Mouse (Mus musculus) c-Kit-negative CD71-positive TER-119-positive erythroid progenitor cells, embryonic 14.5 days (primary cell): ENCODE results near the gene Pcgf6.
"Not testable (repeated sequence)": the region's sequence is repeated elsewhere in the genome, so short reads cannot be mapped to it uniquely, and the experiment has no call there.

Experiments
- DNase-seq: peaks from one replicate; pipeline ENCODE4 v3.0.0-alpha.2; 2013; ENCODE audit warnings: low read depth, low spot score

Pcgf6 gene

GRCm38 (mm10) chr19:47026513-47026912 lies 24.2 kb downstream of the Pcgf6 start:
- DNase-seq = no peak

- DNase-seq = no peak
These were observed 25.8 kb downstream of the Pcgf6 start for GRCm38 (mm10) chr19:47024954-47025353.

GRCm38 (mm10) chr19:47023546-47023945 lies 27.2 kb downstream of the Pcgf6 start:
- DNase-seq = no peak

- DNase-seq = no peak
These were observed 28.0 kb downstream of the Pcgf6 start for GRCm38 (mm10) chr19:47022709-47023108.

DNA sequence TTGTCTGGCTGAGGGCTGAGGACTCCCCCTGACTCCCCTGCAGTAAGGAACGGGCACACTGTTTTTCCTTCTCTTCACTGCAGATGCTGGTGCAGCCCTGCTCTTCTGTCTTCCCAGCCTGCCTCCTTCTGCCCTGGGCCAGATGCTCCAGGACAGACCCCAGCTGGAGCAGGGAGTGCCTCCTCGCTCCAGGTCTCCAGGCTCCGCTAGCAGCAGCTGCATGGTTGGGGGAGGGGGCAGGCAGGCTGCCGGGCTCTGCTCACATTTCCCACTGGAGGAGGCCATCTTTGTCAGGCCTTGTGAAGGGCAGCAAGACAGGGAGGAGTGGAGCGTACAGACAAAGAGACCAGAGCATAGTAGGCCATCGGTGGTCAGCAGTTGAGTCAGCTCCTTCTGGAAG lies 31.4 kb downstream of the Pcgf6 start:
- no peak for DNase-seq

DNA sequence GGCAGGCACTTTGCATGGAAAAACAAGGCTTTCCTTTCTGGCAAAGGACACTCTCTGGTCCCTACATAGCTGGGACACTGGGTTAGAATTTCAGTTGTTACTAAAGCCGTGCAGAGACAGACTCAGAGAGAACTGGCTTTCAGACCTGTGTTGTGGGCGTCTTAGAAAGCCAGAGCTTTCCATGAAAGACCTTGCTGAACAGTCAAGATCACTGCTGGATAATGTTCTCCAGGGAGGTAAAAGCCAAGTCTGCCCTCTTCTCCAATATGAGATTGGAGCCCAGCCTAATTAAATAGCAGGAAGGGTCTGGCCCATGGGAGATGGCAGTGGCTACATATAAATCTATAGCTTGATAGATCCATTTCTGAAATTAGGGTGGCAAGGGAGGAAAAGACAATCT lies 32.4 kb downstream of the Pcgf6 start:
- no peak for DNase-seq

DNA sequence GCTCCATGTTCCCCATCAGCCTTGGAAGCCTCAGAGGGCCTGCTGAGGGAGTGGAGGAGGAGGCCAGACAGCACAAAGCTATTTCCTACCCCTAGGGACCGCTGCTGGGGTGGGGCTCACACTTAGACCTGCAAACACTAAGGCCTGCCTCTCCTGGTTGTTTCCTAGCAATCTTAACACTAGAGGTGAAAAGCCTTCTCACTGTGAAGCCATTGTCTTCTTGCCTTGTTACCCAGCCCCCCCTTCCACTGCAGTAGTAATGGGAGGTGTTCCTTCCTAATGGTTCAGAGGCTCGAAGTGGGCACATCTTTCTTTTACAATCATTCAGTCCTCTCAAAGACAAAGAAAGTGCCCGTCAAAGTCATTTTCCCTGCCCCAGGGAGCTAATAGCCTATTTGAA lies 32.9 kb downstream of the Pcgf6 start:
- no peak for DNase-seq

GRCm38 (mm10) chr19:47016487-47016886 lies 34.2 kb downstream of the Pcgf6 start:
- DNase-seq = no peak

DNA sequence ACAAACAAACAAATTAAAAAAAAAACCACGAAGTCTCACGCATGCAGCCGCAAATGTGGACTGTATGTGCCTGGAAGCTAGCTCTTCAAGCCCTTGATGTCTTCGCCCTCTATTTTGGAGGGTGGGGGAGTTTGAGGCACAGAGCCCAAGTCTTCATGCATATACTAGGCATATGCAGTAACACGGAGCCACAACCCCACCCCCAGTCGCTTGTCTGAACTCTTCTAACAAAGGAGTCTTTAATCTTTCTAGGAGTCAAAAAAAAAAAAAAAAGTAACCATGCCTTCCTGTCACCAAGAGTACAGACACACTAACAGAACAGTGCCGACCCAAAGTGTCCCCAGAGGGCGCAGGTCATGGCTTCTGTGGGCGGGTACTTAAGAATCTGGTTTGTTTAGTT lies 34.7 kb downstream of the Pcgf6 start:
- no peak for DNase-seq

GRCm38 (mm10) chr19:47015396-47015795 lies 35.3 kb downstream of the Pcgf6 start:
- DNase-seq = no peak

GRCm38 (mm10) chr19:47014447-47015381 lies 36.0 kb downstream of the Pcgf6 start, which contains the start of the genes Ina and Nt5c2:
Gene Ina (plus strand): TSS chr19:47014698.
Gene Nt5c2 (minus strand): TSS chr19:47015153.
- DNase-seq = no peak

DNA sequence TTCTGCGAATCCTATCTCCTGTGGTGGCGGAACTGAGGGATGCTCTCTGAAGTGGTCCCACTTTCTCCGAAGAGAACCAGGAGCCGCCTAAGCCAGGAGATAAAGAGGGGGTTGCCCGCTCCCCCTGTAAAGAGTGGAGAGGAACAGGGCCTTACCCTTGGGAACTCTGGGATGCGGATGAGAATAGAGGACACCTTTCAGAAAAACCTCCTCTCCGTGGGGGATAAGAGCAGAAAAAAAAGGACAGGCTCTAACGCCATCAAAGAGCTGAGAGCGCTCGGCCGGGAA lies 36.6 kb downstream of the Pcgf6 start:
- DNase-seq = no peak

GRCm38 (mm10) chr19:47013340-47014158 lies 37.2 kb downstream of the Pcgf6 start:
- no peak for DNase-seq

- no peak for DNase-seq
These were observed 38.1 kb downstream of the Pcgf6 start for GRCm38 (mm10) chr19:47012521-47013130.

DNA sequence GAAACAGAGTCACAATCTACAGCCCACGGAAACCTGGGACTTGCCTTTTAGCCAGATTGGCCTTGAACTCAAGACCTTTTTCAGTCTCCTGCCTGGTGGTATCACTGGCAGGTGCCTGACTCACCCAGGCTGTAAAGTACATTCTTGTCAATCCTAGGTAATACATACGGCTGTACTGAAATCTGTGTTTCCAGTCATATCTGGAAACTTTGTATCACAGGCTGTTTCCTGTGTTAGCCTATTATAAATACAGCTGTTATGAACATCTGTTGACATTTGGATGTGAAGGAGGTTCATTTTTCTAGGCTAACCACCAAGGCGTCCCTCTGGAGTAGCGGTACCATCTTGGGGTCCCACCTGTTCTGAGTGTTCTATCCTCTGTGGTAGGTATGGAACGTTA lies 40.8 kb downstream of the Pcgf6 start:
- no peak for DNase-seq

GRCm38 (mm10) chr19:47009420-47009819 lies 41.3 kb downstream of the Pcgf6 start:
- DNase-seq = no peak

DNA sequence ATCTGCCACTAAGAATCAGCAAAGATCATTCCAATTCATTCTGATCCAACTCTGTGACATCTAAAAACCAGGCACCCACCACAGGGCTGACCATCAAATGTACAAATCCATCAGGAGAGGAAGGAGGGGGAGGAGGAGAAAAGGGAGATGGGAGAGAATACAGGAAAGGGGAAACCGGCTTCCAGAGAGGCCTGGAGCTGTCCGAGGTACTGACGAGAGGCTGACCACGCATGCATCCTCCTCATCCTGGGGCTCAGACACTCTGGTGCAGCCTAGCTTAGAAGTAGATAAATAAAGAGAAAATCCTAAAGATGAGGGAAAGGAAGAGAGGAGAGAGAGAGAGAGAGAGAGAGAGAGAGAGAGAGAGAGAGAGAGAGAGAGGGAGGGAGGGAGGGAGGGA lies 44.4 kb downstream of the Pcgf6 start:
- no peak for DNase-seq

GRCm38 (mm10) chr19:47005873-47006272 lies 44.8 kb downstream of the Pcgf6 start:
- DNase-seq = no peak

DNA sequence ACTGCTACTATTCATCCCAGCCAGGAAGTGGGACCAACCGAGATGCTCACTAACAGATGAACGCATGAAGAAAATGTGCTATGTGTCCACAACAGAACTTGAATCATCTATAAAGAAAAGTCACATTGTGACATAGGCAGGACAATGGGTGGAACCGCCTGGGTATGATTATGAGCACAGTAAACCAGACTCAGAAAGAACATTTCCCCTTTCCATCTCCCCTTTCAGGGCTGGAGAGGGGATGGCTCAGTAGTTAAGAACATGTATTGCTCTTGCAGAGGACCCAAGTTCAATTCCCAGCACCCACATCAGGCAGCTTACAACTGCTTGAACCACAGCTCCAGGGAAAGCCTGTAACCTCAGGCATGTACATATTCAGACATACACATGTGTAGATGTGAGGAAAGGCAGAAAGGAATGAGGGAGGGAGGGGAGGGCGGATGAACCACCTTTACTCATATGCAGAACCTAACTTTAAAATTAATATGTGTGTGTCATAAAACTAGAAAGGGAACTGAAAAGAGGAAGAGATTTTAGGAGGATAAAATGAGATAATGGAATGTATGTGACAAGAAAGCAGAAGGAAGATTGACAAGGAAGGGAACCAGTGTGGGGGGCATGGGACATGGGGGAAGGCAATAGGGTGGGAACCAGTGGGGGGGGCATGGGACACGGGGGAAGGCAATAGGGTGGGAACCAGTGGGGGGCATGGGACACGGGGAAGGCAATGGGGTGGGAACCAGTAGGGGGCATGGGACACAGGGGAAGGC lies 46.8 kb downstream of the Pcgf6 start:
- DNase-seq = no peak

- DNase-seq = not testable (repeated sequence)
These were observed 50.3 kb downstream of the Pcgf6 start for GRCm38 (mm10) chr19:47000357-47000756.

DNA sequence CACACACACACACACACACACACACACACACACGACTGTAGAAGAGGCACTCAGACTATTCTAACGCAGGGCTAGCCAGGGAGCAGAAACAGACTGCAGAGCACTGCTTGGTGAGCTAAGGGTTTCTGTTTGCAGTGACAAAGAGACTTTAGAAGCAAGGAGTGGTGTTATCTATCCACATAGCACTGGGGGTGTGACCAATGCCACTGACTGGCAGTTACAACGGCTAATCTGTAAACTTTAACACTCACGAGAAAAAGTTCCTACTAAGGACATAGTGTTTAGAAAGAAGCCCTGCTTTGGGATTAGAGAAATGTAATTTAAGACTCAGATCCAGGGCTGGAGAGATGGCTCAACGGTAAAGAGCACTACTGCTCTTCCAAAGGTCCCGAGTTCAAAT lies 51.0 kb downstream of the Pcgf6 start:
- no peak for DNase-seq

DNA sequence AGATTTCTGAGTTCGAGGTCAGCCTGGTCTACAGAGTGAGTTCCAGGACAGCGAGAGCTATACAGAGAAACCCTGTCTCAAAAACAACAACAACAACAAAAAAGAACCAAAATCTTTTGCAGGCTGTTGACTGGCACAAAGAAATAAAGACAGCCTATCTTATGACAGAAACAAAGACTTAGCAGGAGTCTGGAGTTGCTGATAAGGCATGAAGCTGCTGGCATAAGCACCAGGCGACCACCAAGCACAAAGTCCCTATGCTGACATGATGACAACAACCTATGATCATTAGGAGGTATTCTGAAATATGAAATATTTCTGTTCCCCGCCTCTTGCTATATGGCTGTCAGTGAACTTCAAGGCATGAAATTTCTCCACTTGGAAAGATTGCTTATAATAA lies 51.8 kb downstream of the Pcgf6 start:
- no peak for DNase-seq
